Mouse (Mus musculus) layer of hippocampus, adult 2 months (tissue): ENCODE data around the gene Ddx23. TPM values are rescaled to one million over a fixed set of nuclear protein-coding genes. Genes with fewer than 3 reads are reported as not detected.

Source experiments
- DNase-seq, 2 experiments: peaks; one replicate each; pipeline ENCODE4 v3.0.0; 2022; ENCODE audit warnings: low spot score in 2 of 2
- H3K27ac ChIP-seq: fragments of 200-600 bp; 2 replicates; pipeline ENCODE4 v1.8.1; 2022
- H3K4me3 ChIP-seq: fragments of 200-600 bp; 2 replicates; pipeline ENCODE4 v1.8.1; 2022; ENCODE audit warnings: mild to moderate bottlenecking
- CTCF ChIP-seq: fragments of 200-600 bp; conservative IDR thresholded peaks from 2 replicates; pipeline ENCODE4 v1.8.1; 2022; ENCODE audit warnings: antibody characterized with exemption, mild to moderate bottlenecking, moderate library complexity
- total RNA-seq, 2 experiments: library from RNA; stranded (reverse); gene quantifications; 2 replicates each; pipeline ENCODE4 v1.2.3; 2021

Gene Ddx23
- total RNA-seq, 2 experiments from 2014 or later: 79.7 to 87.4 TPM

GRCm38 (mm10) chr15:98623361-98623821, 39.3 kb downstream of the Ddx23 start:
- no peak for TF ChIP-seq CTCF
- Histone ChIP-seq H3K4me3 (no peak overlapping the region), H3K27ac (no peak overlapping the region)
- no peak for DNase-seq

GRCm38 (mm10) chr15:98622721-98623120, 40.0 kb downstream of the Ddx23 start:
- no peak for TF ChIP-seq CTCF
- Histone ChIP-seq H3K27ac (no peak overlapping the region), H3K4me3 (no peak overlapping the region)
- no peak for DNase-seq

- no peak for DNase-seq
- no peak for TF ChIP-seq CTCF
- Histone ChIP-seq H3K4me3 (no peak overlapping the region), H3K27ac (no peak overlapping the region)
Observed at GRCm38 (mm10) chr15:98622199-98622598, 40.5 kb downstream of the Ddx23 start.

GRCm38 (mm10) chr15:98617176-98617537, 45.5 kb downstream of the Ddx23 start:
- DNase-seq: peak; percentile 75 to 83
- no peak overlapping the region for H3K27ac ChIP-seq
- H3K4me3 ChIP-seq: no peak overlapping the region
- TF ChIP-seq CTCF: peak; percentile 97

GRCm38 (mm10) chr15:98616362-98617175, 46.1 kb downstream of the Ddx23 start:
- H3K4me3 ChIP-seq: no peak overlapping the region
- DNase-seq: no peak
- no peak for TF ChIP-seq CTCF
- H3K27ac ChIP-seq: no peak overlapping the region

- Histone ChIP-seq H3K4me3 (no peak overlapping the region), H3K27ac (no peak overlapping the region)
- no peak for DNase-seq
- no peak for TF ChIP-seq CTCF
Observed at GRCm38 (mm10) chr15:98615751-98616150, 46.9 kb downstream of the Ddx23 start.

- Histone ChIP-seq H3K4me3 (no peak overlapping the region), H3K27ac (no peak overlapping the region)
- TF ChIP-seq CTCF: no peak
- DNase-seq: no peak
Observed at GRCm38 (mm10) chr15:98614971-98615370, 47.7 kb downstream of the Ddx23 start.

GRCm38 (mm10) chr15:98614551-98614950, 48.1 kb downstream of the Ddx23 start:
- no peak for TF ChIP-seq CTCF
- no peak for DNase-seq
- Histone ChIP-seq H3K27ac (no peak overlapping the region), H3K4me3 (no peak overlapping the region)

GRCm38 (mm10) chr15:98612229-98612628, 50.5 kb downstream of the Ddx23 start:
- no peak for TF ChIP-seq CTCF
- no peak overlapping the region for H3K27ac ChIP-seq
- no peak overlapping the region for H3K4me3 ChIP-seq
- no peak for DNase-seq

- TF ChIP-seq CTCF: no peak
- peak overlapping the region; percentile 97 for H3K27ac ChIP-seq
Observed at GRCm38 (mm10) chr15:98610131-98610633, 52.5 kb downstream of the Ddx23 start.

GRCm38 (mm10) chr15:98609331-98610130, 53.2 kb downstream of the Ddx23 start, which contains the start of gene Adcy6:
TSS of gene Adcy6 (minus strand) at chr15:98610076.
- no peak for TF ChIP-seq CTCF
- Histone ChIP-seq H3K4me3 (peak within 1 kb of the TSS; percentile 92), H3K27ac (peak within 1 kb of the TSS; percentile 97)
- DNase-seq: peak; percentile 68 to 80

More at GRCm38 (mm10) chr15:98610131-98610633, 52.5 kb downstream of the Ddx23 start:
- no peak for DNase-seq
- peak overlapping the region; percentile 92 for H3K4me3 ChIP-seq

- H3K27ac ChIP-seq: peak overlapping the region; percentile 97
- TF ChIP-seq CTCF: no peak
- peak overlapping the region; percentile 92 for H3K4me3 ChIP-seq
- no peak for DNase-seq
Observed at GRCm38 (mm10) chr15:98608784-98609250, 53.9 kb downstream of the Ddx23 start.
